Mouse (Mus musculus): ENCODE results near the gene Rhcg. TPM values are rescaled to one million over a fixed set of nuclear protein-coding genes. Genes with fewer than 3 reads are reported as not detected.

Gene Rhcg
- polyA plus RNA-seq (2015; fragmentation: Nextera tagmentation; extraction: Ambion mirVana): 5.5 and 5.7 TPM in 2 replicates

DNA sequence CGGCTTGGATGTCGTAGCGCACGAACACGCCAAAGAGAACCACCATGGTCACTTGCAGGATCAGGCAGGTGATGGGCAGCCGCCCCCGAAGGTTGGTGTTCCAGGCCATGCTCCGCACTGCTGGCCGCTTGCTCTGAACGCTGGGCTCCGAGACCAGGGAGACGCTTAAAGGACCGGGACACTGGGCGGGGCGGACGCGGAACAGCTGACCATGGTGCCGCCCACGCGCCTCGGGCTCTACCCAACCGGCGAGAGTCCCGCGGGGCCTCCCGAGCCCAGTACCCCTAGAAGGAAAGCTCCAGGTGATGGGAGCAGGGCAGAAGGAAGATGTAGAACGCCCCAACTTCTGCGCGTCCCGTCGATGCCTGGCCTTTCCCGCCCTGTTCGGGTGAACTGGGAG is at the start of gene Rhcg:
TSS of gene Rhcg (minus strand) at position 240 of the 400 bp plus-strand sequence.
- no peak for ATAC-seq
- no peaks in the 10 kb centered on the region for H3K9me3 ChIP-seq (ENCODE audit: control insufficient read depth, low read length)
- peak within 1 kb of the TSS; percentile 16; the same call in 1 of the 2 replicates for H3K4me3 ChIP-seq (ENCODE audit: low read length)
- WGBS: 9% methylated on average over 31 of the region's 33 CpGs
- H3K4me2 ChIP-seq (ENCODE audit: low read length): peak within 1 kb of the TSS; percentile 44
- peaks cover 9% of the 10 kb centered on the region for H3K27me3 ChIP-seq (replicated peaks; ENCODE audit: control insufficient read depth, insufficient read depth, low read length)
- no peak within 1 kb of the TSS for H3K9ac ChIP-seq (ENCODE audit: low read depth, low read length)
- no peak within 1 kb of the TSS for H3K27ac ChIP-seq (ENCODE audit: low read depth, low read length)
- no peaks in the 10 kb centered on the region for H3K4me1 ChIP-seq (ENCODE audit: control insufficient read depth, insufficient read depth, low read depth, low read length)
- H3K36me3 ChIP-seq (ENCODE audit: control insufficient read depth, insufficient read depth, low read length): no peaks in the 10 kb centered on the region

DNA sequence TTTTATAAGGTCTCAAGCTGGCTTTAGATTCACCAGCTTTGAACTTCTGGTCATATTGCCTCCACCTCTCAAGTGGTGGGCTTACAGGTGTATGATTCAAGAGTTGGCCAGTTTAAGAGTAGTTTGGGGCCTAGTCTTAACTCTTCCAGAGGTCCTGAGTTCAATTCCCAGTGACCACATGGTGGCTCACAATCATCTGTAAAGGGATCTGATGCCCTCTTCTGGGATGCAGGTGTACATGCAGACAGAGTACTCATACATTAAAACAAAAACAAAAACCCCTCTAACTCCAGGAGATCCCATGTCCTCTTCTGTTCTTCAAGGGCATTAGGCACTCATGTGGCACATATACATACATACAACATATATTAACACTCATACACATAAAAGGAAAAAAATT is 49.2 kb upstream of the Rhcg start:
- no peak for ATAC-seq
- Histone ChIP-seq H3K4me3 (ENCODE audit: low read length) (no peak overlapping the region), H3K9ac (ENCODE audit: low read depth, low read length) (no peak overlapping the region), H3K4me2 (ENCODE audit: low read length) (no peak overlapping the region), H3K9me3 (ENCODE audit: control insufficient read depth, low read length) (no peaks in the 10 kb centered on the region), H3K27ac (ENCODE audit: low read depth, low read length) (no peak overlapping the region), H3K27me3 (replicated peaks; ENCODE audit: control insufficient read depth, insufficient read depth, low read length) (no peaks in the 10 kb centered on the region), H3K4me1 (ENCODE audit: control insufficient read depth, insufficient read depth, low read depth, low read length) (no peaks in the 10 kb centered on the region), H3K36me3 (ENCODE audit: control insufficient read depth, insufficient read depth, low read length) (no peaks in the 10 kb centered on the region)

DNA sequence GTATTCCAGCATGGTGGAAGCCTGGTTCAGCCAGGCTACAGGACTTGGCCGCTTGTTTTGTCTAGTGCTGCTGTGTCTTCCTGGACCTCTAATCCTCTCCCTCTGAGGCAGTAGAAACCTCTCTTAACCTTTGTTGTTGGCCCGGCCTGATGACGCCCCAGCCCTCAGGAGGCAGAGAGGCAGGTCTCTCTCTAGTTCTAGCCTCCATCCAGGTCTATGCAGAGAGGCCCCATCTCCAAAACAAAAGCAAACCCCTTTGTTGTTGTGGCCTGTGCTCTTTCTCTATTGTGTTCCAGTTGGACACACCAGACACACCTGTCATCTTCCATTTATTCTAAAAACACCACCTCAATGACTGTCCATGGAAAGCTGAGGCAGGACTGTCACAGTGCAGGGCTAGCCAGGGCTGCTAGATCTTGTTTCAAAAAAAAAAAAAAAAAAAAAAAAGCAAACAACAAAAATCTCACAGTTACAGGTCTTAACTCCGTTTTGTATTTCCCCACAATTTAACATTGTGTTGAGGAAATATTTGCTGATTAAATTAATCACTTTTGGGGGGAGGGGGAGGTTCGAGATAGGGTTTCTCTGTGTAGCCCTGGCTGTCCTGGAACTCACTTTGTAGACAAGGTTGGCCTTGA is 43.9 kb upstream of the Rhcg start:
- no peaks in the 10 kb centered on the region for H3K9me3 ChIP-seq (ENCODE audit: control insufficient read depth, low read length)
- 16% methylated on average over 5 of the region's 5 CpGs for WGBS
- peak overlapping the region; percentile 77 for H3K4me3 ChIP-seq (ENCODE audit: low read length)
- peaks cover 9% of the 10 kb centered on the region for H3K4me1 ChIP-seq (ENCODE audit: control insufficient read depth, insufficient read depth, low read depth, low read length)
- peak overlapping the region; percentile 65 for H3K9ac ChIP-seq (ENCODE audit: low read depth, low read length)
- no peaks in the 10 kb centered on the region for H3K27me3 ChIP-seq (replicated peaks; ENCODE audit: control insufficient read depth, insufficient read depth, low read length)
- no peaks in the 10 kb centered on the region for H3K36me3 ChIP-seq (ENCODE audit: control insufficient read depth, insufficient read depth, low read length)
- H3K27ac ChIP-seq (ENCODE audit: low read depth, low read length): no peak overlapping the region
- peak overlapping the region; percentile 99 for H3K4me2 ChIP-seq (ENCODE audit: low read length)
- ATAC-seq: no peak

DNA sequence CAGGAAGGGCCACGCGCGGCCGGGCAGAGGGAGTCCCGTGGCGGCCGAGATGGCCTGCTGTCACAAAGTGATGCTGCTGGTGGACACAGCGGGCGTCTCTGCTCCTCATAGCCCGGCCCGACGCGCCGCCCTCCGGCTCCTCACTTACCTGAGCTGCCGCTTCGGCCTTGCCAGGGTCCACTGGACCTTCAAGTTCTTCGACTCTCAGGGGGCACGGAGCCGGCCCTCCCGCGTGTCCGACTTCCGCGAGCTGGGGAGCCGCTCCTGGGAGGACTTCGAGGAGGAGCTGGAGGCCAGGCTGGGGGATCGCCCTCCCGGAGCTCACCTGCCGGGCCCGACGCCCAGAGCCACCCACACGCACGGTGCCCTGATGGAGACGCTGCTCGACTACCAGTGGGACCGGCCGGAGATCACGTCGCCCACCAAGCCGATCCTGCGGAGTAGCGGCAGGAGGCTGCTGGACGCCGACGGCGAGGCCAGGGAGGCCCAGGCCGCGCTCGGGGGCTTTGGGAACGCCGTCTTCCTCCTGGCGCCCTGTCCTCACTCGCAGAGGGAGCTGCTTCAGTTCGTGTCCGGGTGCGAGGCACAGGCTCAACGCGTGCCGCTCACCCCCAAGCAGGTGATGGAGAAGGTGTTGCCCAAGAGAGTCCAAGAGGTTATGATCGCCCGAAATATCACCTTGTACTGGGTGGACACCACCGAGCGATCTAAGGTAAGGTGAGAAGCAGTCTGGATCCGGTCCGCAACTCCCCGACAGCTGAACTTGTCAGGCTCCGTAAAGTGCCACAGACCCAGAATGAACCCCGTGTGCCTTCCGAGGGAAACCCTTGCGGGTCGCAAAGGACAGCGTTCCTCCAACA is 43.1 kb upstream of the Rhcg start:
- Histone ChIP-seq H3K4me2 (ENCODE audit: low read length) (peak overlapping the region; percentile 99), H3K4me1 (ENCODE audit: control insufficient read depth, insufficient read depth, low read depth, low read length) (peaks cover 9% of the 10 kb centered on the region), H3K9me3 (ENCODE audit: control insufficient read depth, low read length) (no peaks in the 10 kb centered on the region), H3K27me3 (replicated peaks; ENCODE audit: control insufficient read depth, insufficient read depth, low read length) (no peaks in the 10 kb centered on the region), H3K27ac (ENCODE audit: low read depth, low read length) (no peak overlapping the region), H3K4me3 (ENCODE audit: low read length) (peak overlapping the region; percentile 77), H3K36me3 (ENCODE audit: control insufficient read depth, insufficient read depth, low read length) (no peaks in the 10 kb centered on the region), H3K9ac (ENCODE audit: low read depth, low read length) (peak overlapping the region; percentile 65)
- ATAC-seq: no peak; the same call in 1 of the 2 replicates
- under 1% methylated on average over 69 of the region's 73 CpGs for WGBS

DNA sequence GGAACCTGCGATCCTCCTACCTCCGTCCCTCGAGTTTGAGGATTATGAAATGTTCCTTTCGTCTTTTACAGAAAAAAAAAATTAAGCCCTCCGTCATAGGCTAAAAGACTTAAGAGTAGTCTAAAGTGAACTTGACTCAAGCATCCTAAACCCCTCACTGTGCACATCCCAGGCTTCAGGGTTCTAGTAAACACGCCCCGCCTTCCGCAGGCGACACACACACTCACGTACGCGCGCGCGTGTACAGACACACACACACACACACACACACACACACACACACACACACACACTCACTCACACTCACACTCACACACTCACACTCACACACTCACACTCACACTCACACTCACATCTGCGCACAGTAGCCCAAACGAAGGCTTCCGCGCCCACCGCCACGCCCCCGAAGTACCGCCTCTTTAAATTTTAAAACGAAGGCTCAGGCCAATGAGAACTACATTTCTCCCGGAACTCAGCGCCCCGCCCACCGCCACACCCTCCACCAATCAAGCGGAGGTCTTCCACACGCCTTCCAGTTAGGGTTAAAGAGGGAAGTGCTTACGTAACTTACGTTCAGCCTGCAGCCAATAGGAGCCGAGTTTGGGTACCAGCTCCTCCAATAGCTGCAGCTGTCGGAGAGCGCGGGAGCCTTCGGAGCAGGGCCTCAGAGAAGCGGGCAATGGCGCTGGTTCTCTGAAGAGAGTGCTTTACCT is 42.3 kb upstream of the Rhcg start, which contains the start of gene Ticrr:
TSS of gene Ticrr (plus strand) at position 619 of the 713 bp plus-strand sequence.
- under 1% methylated on average over 39 of the region's 39 CpGs for WGBS
- H3K9me3 ChIP-seq (ENCODE audit: control insufficient read depth, low read length): no peaks in the 10 kb centered on the region

DNA sequence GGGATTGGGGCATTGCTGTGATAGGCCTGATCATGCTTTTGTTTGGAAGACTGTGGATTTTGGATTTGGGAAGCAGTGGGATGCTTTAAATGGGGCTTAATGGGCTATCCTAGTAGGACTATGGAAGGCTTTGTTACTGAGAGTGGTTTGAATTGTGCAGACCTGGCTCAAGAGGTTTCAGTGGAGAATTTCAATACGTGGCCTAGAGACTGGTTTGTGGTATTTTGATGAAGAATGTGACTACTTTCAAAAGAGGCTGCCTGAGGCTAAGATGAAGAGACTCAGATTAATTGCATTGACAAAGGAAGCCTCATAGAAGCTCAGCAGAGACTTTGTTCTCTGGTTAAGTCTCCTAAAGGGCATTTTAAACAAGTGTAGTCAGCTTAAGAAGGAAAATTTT is 37.1 kb upstream of the Rhcg start:
- 41% methylated on average over 1 of the region's 1 CpGs for WGBS
- no peak for ATAC-seq
- Histone ChIP-seq H3K9me3 (ENCODE audit: control insufficient read depth, low read length) (no peaks in the 10 kb centered on the region), H3K27ac (ENCODE audit: low read depth, low read length) (no peak overlapping the region), H3K9ac (ENCODE audit: low read depth, low read length) (no peak overlapping the region), H3K4me2 (ENCODE audit: low read length) (no peak overlapping the region), H3K4me3 (ENCODE audit: low read length) (no peak overlapping the region), H3K27me3 (replicated peaks; ENCODE audit: control insufficient read depth, insufficient read depth, low read length) (no peaks in the 10 kb centered on the region), H3K36me3 (ENCODE audit: control insufficient read depth, insufficient read depth, low read length) (no peaks in the 10 kb centered on the region), H3K4me1 (ENCODE audit: control insufficient read depth, insufficient read depth, low read depth, low read length) (no peaks in the 10 kb centered on the region; the same call in 1 of the 2 replicates)

More for the DNA sequence above, 42.3 kb upstream of the Rhcg start, which contains the start of gene Ticrr:
- Histone ChIP-seq H3K4me1 (ENCODE audit: control insufficient read depth, insufficient read depth, low read depth, low read length) (peaks cover 9% of the 10 kb centered on the region), H3K4me3 (ENCODE audit: low read length) (peak within 1 kb of the TSS; percentile 77), H3K9ac (ENCODE audit: low read depth, low read length) (peak within 1 kb of the TSS; percentile 65), H3K27ac (ENCODE audit: low read depth, low read length) (no peak within 1 kb of the TSS), H3K27me3 (replicated peaks; ENCODE audit: control insufficient read depth, insufficient read depth, low read length) (no peaks in the 10 kb centered on the region), H3K36me3 (ENCODE audit: control insufficient read depth, insufficient read depth, low read length) (no peaks in the 10 kb centered on the region), H3K4me2 (ENCODE audit: low read length) (peak within 1 kb of the TSS; percentile 99)
- peak; percentile 100 for ATAC-seq

DNA sequence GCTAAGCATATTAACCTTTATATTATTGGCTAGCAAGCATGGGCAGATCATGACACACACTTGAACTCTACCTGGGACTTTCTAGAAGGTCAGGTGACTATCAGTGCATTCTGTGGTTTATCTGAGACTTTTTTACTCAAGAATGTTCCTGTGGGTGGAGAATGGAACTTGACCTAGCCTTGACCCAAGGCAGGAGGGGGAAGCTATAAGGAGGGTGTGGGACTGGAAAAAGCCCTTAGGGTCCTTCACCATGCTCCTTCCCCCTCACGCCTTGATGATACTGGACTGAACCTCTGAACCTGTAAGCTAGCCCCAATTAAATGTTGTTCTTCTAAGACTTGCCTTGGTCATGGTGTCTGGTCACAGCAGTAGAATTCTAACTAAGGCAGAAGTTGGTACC is 36.7 kb upstream of the Rhcg start:
- no peak overlapping the region for H3K27ac ChIP-seq (ENCODE audit: low read depth, low read length)
- H3K4me1 ChIP-seq (ENCODE audit: control insufficient read depth, insufficient read depth, low read depth, low read length): no peaks in the 10 kb centered on the region; the same call in 1 of the 2 replicates
- H3K9me3 ChIP-seq (ENCODE audit: control insufficient read depth, low read length): no peaks in the 10 kb centered on the region
- WGBS: 95% methylated on average over 1 of the region's 1 CpGs
- H3K9ac ChIP-seq (ENCODE audit: low read depth, low read length): no peak overlapping the region
- ATAC-seq: no peak
- no peak overlapping the region for H3K4me2 ChIP-seq (ENCODE audit: low read length)
- H3K4me3 ChIP-seq (ENCODE audit: low read length): no peak overlapping the region
- H3K27me3 ChIP-seq (replicated peaks; ENCODE audit: control insufficient read depth, insufficient read depth, low read length): no peaks in the 10 kb centered on the region
- no peaks in the 10 kb centered on the region for H3K36me3 ChIP-seq (ENCODE audit: control insufficient read depth, insufficient read depth, low read length)

DNA sequence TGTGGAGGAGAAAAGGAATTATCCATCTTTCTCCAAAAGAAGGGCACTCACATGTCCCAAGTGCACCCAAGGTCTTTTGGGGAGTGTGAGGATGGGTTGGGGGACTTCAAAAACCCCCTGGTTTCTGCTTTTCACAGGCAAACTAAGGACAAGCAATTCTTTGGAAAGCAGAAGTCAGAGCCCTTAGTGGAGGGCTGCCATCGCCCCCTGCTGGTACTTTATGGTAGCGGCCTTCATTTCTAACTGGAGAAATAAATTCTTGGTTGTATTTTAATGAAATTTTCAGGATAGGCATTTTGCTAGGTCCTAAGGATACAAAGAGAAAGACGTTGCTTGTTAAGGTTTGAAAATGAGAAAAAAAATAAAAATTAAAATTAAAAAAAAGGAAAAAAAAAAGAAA is 31.5 kb upstream of the Rhcg start:
- Histone ChIP-seq H3K27me3 (replicated peaks; ENCODE audit: control insufficient read depth, insufficient read depth, low read length) (no peaks in the 10 kb centered on the region), H3K36me3 (ENCODE audit: control insufficient read depth, insufficient read depth, low read length) (no peaks in the 10 kb centered on the region), H3K4me3 (ENCODE audit: low read length) (no peak overlapping the region), H3K9ac (ENCODE audit: low read depth, low read length) (no peak overlapping the region), H3K9me3 (ENCODE audit: control insufficient read depth, low read length) (no peaks in the 10 kb centered on the region), H3K4me2 (ENCODE audit: low read length) (no peak overlapping the region), H3K4me1 (ENCODE audit: control insufficient read depth, insufficient read depth, low read depth, low read length) (no peaks in the 10 kb centered on the region), H3K27ac (ENCODE audit: low read depth, low read length) (no peak overlapping the region)
- ATAC-seq: no peak
- 9% methylated on average over 3 of the region's 3 CpGs for WGBS

DNA sequence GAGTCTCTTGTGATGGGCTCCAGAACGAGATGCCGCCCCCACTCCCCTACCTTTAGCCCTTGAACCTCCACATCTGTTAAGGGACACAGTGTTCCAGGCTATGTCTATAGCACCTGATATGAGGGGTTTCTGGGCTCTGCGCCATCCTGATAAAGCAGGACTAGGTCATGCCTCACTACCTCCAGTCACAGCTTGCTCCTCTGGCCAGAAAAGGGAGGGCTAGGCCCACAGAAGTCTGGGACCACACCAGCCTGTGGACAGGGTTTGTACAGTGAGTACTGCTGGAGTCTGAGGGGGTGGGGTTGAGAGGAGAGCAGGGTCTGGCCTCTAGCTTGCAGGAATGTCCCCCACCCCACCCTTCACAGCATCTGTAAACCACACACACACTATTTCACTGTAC is 29.8 kb upstream of the Rhcg start:
- Histone ChIP-seq H3K4me1 (ENCODE audit: control insufficient read depth, insufficient read depth, low read depth, low read length) (no peaks in the 10 kb centered on the region), H3K9ac (ENCODE audit: low read depth, low read length) (no peak overlapping the region), H3K4me2 (ENCODE audit: low read length) (no peak overlapping the region), H3K4me3 (ENCODE audit: low read length) (no peak overlapping the region), H3K9me3 (ENCODE audit: control insufficient read depth, low read length) (no peaks in the 10 kb centered on the region), H3K27me3 (replicated peaks; ENCODE audit: control insufficient read depth, insufficient read depth, low read length) (no peaks in the 10 kb centered on the region), H3K27ac (ENCODE audit: low read depth, low read length) (no peak overlapping the region), H3K36me3 (ENCODE audit: control insufficient read depth, insufficient read depth, low read length) (no peaks in the 10 kb centered on the region)
- no peak for ATAC-seq
- 91% methylated on average over 3 of the region's 3 CpGs for WGBS
